Mouse (Mus musculus) liver, postnatal 0 days (tissue): ENCODE measurements at regions not wholly inside any gene's neighbourhood (a gene's known extent, or its start where the extent isn't known, plus 50 kb on each side); places are given as distances from the start of the nearest gene placed in this dataset.

Source experiments
- CTCF ChIP-seq: sonication (generic); IDR thresholded peaks from 2 replicates; pipeline ENCODE4 v1.5.1; 2016; ENCODE audit warnings: antibody characterized with exemption, low read depth
- EP300 ChIP-seq: IDR thresholded peaks from 2 replicates; pipeline ENCODE4 v1.6.1; 2016; ENCODE audit warnings: antibody characterized with exemption, low read depth, mild to moderate bottlenecking

DNA sequence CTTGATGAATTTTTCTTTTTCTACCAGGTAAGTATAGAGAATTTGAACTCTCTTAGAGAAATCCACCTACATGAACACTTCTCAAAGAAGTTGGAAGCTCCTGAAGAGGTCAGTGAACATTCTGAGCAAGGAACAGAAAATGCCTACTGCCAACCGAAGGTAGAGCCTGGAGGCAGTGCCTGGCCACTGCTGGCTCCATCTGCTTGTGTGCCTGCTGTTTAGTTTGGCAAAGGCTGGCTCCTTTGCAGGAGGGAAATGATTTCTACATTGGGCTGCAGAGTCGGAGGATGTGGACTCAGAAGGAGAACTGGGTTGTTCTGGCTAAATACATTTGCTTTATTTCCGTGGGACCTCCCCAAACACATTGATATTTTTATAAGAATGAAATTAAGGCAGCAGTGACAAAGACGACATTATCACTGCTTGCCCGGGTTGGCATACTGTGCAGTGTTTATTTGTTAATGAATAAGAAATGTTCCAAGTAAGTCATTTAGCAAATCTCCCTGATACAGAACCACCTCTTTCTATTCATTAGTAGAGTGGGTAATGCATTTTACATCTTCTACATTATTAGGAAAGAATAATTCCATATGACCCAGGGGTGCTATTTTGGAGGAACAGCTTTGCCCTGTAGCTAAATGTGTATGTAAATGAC, 139.3 kb upstream of the Col8a1 start:
- TF ChIP-seq CTCF (no peak), EP300 (no peak)
